Mouse (Mus musculus): Measurements from ENCODE around the gene Zfp658.

Gene Zfp658

DNA sequence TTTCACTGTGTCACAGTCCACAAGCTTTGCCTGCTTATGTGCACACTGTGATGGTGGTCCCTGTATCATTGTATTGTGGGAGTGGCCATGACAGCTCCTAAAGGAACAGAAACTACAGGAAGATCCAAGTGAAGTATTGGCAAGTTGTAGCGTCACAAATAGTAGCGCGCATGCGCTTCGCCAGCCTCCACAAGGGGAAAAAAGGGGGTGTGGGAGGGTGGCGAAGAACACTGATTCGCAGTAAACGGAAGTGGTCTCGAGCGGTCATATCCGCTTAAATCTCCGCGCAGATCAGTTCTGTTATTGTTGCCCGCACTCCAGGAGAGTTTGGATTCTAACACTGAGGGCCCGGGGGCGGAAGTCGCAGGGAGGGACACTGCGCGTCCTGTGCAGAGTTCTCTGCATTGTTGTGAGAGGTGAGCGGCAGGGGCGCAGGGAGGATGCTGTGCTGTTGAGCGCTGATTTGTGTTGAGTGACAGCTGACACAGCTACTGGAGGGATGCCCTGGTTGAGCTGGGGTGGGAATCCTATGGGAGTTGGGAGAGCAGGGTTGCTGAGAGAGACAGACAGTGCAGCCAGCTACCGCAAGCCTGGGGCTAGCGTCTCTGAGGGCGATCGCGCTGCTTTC, at the start of gene Zfp658:
TSS of gene Zfp658 (plus strand) at position 251 of the 628 bp plus-strand sequence.
- peak; percentile 65 to 74 for DNase-seq (ENCODE audit: low spot score in 2 of 2)

GRCm38 (mm10) chr7:43512519-43512918, 49.5 kb upstream of the Zfp658 start:
- no peak for DNase-seq (ENCODE audit: low spot score in 2 of 2)

DNA sequence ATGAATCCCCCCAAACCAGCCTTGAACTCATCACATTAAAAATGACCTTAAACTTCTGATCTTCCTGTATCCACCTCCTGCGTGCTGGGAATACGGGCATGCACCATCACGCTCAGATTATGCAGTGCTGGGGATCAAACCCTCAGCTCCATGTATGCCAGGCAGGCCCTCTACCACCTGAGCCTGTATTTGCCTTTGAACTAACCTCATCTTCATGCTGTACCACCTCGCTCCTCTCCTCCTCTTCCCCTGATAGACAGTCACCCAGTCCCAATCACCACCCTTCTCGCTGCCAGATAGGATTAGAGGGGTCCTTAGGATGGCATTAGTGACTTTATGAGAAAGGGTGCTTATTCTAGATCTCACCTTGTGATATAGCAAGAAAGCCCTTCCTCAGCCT, 47.0 kb upstream of the Zfp658 start:
- no peak for DNase-seq (ENCODE audit: low spot score in 2 of 2)

- DNase-seq (ENCODE audit: low spot score in 2 of 2) = no peak
These were observed 43.7 kb upstream of the Zfp658 start for GRCm38 (mm10) chr7:43518341-43518740.

DNA sequence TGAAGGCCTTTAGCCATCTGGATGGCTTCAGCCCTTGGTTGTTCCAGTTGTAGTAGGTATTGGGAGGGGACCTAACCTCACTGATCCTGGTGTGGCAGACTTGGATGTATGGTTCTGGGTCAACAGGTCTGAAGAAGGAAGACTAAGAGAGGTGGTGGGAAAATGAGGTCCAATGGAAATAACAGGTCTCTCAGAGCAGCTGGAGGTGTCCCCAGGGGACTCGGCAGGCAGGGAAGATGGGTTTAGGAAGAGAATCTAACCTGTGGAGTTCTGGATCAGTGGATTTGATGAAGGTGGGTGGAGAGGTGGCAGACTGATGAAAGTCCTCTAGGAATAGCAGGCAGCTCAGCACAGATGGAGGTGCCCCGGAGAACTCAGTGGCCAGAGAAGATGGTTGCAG, 39.3 kb upstream of the Zfp658 start:
- no peak for DNase-seq (ENCODE audit: low spot score in 2 of 2)

GRCm38 (mm10) chr7:43525313-43525712, 36.7 kb upstream of the Zfp658 start:
- DNase-seq (ENCODE audit: low spot score in 2 of 2) = no peak

- no peak for DNase-seq (ENCODE audit: low spot score in 2 of 2)
These were observed 31.8 kb upstream of the Zfp658 start for GRCm38 (mm10) chr7:43530216-43530785.

GRCm38 (mm10) chr7:43532936-43533505, 29.0 kb upstream of the Zfp658 start:
- DNase-seq (ENCODE audit: low spot score in 2 of 2) = no peak

- no peak for DNase-seq (ENCODE audit: low spot score in 2 of 2)
These were observed 23.5 kb upstream of the Zfp658 start for GRCm38 (mm10) chr7:43538524-43538923.

GRCm38 (mm10) chr7:43544225-43544977, 17.7 kb upstream of the Zfp658 start, which contains the start of gene Cd33:
TSS of gene Cd33 (minus strand) at chr7:43544428.
- DNase-seq (ENCODE audit: low spot score in 2 of 2) = no peak

DNA sequence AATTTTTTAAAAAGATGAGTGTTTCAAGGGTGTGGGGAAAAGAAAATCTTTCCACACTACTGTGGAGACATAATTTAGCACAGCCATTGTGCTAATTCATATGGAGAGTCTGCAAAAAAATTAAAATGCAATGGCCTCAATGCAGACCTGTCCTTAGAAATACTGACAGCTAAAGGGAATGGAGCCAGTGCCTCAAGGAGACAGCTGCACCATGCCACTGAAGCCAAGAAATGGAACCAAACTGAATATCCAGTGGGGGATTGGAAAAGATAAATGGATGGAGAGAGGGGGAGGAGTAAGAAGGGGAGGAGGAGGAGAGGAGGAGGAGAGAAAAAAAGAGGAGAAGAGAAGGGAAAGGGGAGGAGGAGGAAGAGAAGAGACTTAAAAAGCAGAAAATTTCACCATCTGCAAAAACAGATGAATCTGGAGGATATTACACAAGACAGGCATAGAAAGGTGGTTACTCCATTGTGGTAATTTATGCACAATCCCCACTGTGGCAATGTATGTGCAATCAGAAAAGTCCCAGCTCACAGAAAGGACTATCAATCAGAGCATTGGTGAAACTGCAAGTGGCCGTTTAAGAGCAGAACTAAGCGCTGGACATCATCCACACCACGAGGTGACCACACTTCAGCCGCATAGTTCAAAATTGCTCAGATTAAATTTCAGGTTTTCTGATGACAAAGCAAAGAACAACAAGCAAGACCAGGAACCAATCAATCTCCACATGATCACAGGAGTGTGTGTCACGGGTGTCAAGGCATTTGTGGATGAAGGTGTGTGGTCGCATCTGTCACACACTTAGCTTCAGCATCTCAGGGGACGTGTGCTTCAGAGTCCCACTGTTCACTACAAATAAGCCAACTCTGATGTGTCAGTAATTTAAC, 16.2 kb upstream of the Zfp658 start:
- DNase-seq (ENCODE audit: low spot score in 2 of 2) = no peak

- no peak for DNase-seq (ENCODE audit: low spot score in 2 of 2)
These were observed 14.4 kb upstream of the Zfp658 start for GRCm38 (mm10) chr7:43547666-43548065.

DNA sequence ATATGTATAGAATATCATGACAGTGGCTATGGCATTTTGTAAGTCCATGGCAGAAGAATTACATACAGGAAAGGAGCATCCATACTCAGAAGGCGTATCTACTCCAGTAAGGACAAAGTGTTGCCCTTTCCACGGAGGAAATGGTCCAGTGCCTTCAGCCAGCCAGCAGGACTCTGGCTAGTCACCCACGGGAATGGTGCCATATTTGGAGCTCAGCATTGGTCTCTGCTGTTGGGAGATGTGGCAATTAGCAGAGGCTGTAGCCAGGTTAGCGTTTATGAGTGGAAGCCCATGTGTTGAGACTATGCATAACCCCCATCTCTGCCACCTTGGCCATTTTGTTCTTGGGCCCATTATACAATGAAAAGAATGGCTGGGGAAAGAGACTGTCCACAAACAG, 13.8 kb upstream of the Zfp658 start:
- no peak for DNase-seq (ENCODE audit: low spot score in 2 of 2)

- DNase-seq (ENCODE audit: low spot score in 2 of 2) = no peak
These were observed 8.9 kb upstream of the Zfp658 start for GRCm38 (mm10) chr7:43553153-43553552.

DNA sequence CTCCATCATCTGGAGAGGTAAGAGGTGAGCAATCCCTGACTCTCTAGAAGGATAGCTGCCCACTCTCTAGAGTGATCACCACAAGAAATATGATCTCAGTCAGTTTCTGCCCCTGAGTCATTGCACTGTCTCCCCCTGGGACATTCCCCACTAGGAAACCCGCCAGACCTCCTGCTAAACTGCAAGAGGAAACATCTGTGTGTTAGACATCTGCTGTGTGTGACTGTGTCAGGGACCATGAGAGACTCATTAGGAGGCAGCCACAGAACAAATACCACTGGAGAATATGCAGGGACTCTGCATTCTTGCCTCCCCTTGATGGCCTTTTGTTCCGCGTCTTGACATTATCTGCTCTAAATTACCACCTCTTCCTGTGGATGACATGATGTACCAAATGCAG, 7.5 kb upstream of the Zfp658 start:
- DNase-seq (ENCODE audit: low spot score in 2 of 2) = no peak

GRCm38 (mm10) chr7:43555351-43555750, 6.7 kb upstream of the Zfp658 start:
- no peak for DNase-seq (ENCODE audit: low spot score in 2 of 2)

DNA sequence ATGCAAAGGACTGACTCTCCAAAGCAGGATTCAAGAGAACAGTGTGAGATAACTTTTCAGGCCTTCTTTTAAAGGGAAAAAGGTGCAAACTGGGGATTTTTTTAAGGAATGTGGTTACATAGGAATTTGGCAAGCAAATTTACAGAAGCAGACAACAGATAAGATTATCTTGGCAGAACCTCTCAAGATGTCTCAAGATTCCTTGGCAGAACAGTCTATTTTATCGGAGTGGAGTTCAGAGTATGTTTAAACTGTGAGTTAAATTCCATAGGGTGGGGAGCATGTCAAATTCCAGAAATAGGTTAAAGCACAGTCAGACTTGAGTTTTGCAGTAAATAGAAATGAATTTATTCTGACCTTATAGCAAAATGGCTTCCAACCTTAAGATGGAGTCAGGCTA, 5.2 kb upstream of the Zfp658 start:
- no peak for DNase-seq (ENCODE audit: low spot score in 2 of 2)

GRCm38 (mm10) chr7:43562651-43563070, 605 bp downstream of the Zfp658 start:
- DNase-seq (ENCODE audit: low spot score in 2 of 2) = no peak

DNA sequence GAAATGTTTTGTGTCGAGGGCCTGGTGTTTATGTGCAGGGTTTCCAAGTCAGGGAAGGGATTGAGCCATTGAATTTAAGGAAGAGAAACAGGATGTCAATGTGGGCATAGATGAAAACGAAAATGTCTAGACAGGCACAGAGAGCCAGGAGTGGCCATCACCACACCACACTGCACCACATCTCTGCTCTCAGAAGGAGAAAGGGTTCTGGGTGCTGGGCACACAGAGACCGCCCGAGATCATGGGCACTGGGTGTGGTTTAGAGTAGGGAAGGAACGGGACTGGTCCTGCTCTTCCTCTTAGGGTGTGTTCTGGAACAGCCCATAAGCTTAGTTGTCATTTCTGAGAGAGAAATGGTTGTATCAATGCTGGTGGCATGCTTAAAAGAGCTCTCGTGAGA, 1.2 kb downstream of the Zfp658 start:
- no peak for DNase-seq (ENCODE audit: low spot score in 2 of 2)

- no peak for DNase-seq (ENCODE audit: low spot score in 2 of 2)
These were observed 9.2 kb downstream of the Zfp658 start for GRCm38 (mm10) chr7:43571216-43571615.

DNA sequence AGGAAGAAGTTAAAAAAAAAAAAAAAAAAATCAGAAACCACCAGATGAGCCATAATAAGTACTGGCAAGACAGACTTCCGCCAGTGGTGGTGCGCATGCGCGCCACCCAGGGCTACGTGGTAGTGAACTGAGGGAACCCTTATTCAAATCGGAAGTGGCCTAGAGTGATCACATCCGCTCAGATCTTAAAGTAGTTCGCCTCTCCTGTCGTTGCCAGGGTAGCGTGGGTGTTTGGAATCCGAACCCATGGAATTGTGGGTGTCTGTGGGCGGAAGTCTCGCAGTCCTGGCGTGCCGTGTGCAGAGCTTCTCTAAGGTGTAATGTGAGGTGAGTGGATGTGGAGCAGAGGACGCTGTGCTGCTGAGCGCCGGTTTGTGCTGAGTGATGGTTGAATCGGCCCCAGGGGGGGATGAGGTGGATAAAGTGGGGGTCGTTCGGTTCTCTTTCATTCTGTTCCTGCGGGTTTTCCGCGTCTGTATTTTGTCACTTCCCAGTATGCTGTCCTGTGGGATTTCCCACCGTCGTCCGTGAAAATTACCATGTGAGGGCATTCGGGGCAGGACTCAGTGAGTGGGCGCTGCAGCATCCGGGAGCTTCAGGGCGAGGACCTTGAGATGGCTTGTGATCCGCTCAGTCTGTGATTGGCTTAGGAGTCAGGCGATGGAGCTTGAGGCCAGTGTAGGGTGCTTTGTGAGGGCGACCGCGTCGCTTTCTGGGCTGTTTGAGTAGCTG, 17.6 kb downstream of the Zfp658 start, which contains the start of gene Zfp719:
TSS of gene Zfp719 (plus strand) at position 171 of the 732 bp plus-strand sequence.
- DNase-seq (ENCODE audit: low spot score in 2 of 2) = peak; percentile 72 to 87

Measured in frontal cortex, postnatal 25 days (tissue).